Mouse (Mus musculus) lung, adult 2 months (tissue): ENCODE measurements at regions not wholly inside any gene's neighbourhood (a gene's known extent, or its start where the extent isn't known, plus 50 kb on each side); places are given as distances from the start of the nearest gene placed in this dataset.
A peak's percentile ranks its signal among the peaks of the same experiment; 100 is the strongest.

Source experiments
- DNase-seq: peaks from one replicate; pipeline ENCODE4 v3.0.0; 2022
- H3K4me1 ChIP-seq: fragments of 200-500 bp; 2 replicates; pipeline ENCODE4 v1.6.1; 2011; ENCODE audit warnings: low read length; ENCODE audit not compliant: control insufficient read depth, insufficient read depth
- H3K4me3 ChIP-seq: fragments of 200-500 bp; replicated peaks from 2 replicates; pipeline ENCODE3; 2011; ENCODE audit warnings: low read depth, mild to moderate bottlenecking, control low read depth, low read length; ENCODE audit errors: extremely low read depth
- CTCF ChIP-seq: fragments of 200-500 bp; IDR thresholded peaks from 2 replicates; pipeline ENCODE4 v1.5.1; 2011; ENCODE audit warnings: mild to moderate bottlenecking, low read length, control low read depth; ENCODE audit not compliant: insufficient read depth
- POLR2A ChIP-seq: fragments of 200-500 bp; IDR thresholded peaks from 2 replicates; pipeline ENCODE4 v1.6.1; 2011; ENCODE audit warnings: low read depth, mild to moderate bottlenecking, control low read depth, low read length, borderline replicate concordance; ENCODE audit errors: extremely low read depth
- WGBS: fragments of 180-500 bp; shearing (Covaris S2); methylation state at CpG from one replicate; pipeline ENCODE4 v1.1.7; 2018; 5-methylcytosine and 5-hydroxymethylcytosine counted together

- no peak for TF ChIP-seq POLR2A
- no peak for TF ChIP-seq CTCF
- 83% methylated on average over 1 of the region's 1 CpGs for WGBS
- Histone ChIP-seq H3K4me3 (no peak overlapping the region), H3K4me1 (no peaks in the 10 kb centered on the region)
- no peak for DNase-seq
These were observed 389.6 kb downstream of the 1700129C05Rik start for GRCm38 (mm10) chr14:58753136-58753535.

GRCm38 (mm10) chr14:58726418-58726817 is 416.3 kb downstream of the 1700129C05Rik start:
- Histone ChIP-seq H3K4me3 (no peak overlapping the region), H3K4me1 (no peaks in the 10 kb centered on the region)
- no peak for DNase-seq
- 72% methylated on average over 1 of the region's 1 CpGs for WGBS
- TF ChIP-seq CTCF (no peak), POLR2A (no peak)

DNA sequence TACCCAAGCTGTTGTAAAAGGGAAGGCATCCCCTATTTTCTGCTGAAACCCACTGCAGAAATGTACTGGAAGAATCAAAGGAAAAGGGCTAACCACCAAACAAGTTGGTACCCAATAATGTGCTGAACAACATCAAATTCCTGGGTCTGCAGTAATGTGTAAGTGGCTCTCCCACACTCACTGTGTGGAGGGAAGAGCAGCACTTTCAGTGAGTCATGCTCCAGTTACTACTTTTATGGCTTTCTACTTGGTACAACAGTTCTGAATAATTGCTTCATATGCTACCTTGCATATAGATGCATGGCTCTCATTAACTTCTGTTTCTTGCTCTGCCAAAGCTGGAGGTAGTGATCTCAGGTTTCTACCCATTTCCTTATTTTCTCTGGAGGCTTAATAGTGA is 427.8 kb downstream of the 1700129C05Rik start:
- TF ChIP-seq CTCF (no peak), POLR2A (no peak)
- H3K4me1 ChIP-seq: no peaks in the 10 kb centered on the region
- H3K4me3 ChIP-seq: no peak overlapping the region
- DNase-seq: no peak

DNA sequence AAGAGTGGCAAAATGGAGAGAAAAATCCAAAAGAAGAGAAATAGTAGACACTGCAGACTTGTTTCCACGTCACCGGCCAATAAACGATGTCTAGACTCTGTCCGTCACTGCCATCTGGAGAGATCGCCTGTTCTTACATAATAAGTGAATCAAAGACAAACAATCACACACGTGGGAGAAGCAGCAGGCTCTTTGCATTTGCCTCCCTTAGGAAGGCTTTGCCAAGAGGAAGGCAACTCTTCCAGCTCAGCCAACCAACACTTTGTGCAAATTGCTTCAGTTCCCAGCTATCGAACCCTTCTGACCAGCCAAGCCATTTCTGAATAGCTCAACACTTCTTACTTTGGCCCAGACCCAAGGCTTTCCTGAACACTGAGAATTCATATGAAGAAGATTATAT is 432.8 kb downstream of the 1700129C05Rik start:
- DNase-seq: no peak
- WGBS: 56% methylated on average over 7 of the region's 7 CpGs
- TF ChIP-seq POLR2A (no peak), CTCF (no peak)
- Histone ChIP-seq H3K4me1 (no peaks in the 10 kb centered on the region; the same call in 1 of the 2 replicates), H3K4me3 (no peak overlapping the region)

- DNase-seq: no peak
- WGBS: 84% methylated on average over 2 of the region's 2 CpGs
- Histone ChIP-seq H3K4me1 (no peaks in the 10 kb centered on the region; the same call in 1 of the 2 replicates), H3K4me3 (no peak overlapping the region)
- no peak for TF ChIP-seq CTCF
- TF ChIP-seq POLR2A: no peak
These were observed 433.4 kb downstream of the 1700129C05Rik start for GRCm38 (mm10) chr14:58709281-58709680.

DNA sequence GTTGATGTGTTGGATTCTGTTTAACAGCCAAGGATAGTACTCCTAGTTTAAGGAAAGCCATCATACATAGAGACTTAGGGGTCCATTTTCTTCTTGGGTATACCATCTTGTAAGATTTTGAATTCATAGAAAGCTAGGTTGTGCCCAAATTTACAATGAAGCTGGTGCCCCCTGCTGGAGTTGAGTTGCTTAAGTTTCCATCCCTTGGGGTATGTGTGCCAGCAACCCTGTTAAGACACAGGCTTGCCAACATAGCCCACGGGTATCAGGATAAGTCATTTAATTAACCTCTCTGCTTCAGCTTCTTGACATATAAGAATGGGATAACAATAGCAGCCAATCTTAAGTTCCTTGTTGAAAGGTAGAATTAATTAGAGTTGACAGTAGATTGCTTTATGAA is 440.9 kb downstream of the 1700129C05Rik start:
- WGBS: 13% methylated on average over 1 of the region's 1 CpGs
- no peak overlapping the region for H3K4me3 ChIP-seq
- no peak for TF ChIP-seq CTCF
- no peak for TF ChIP-seq POLR2A
- peak; percentile 7 for DNase-seq
- no peaks in the 10 kb centered on the region for H3K4me1 ChIP-seq

DNA sequence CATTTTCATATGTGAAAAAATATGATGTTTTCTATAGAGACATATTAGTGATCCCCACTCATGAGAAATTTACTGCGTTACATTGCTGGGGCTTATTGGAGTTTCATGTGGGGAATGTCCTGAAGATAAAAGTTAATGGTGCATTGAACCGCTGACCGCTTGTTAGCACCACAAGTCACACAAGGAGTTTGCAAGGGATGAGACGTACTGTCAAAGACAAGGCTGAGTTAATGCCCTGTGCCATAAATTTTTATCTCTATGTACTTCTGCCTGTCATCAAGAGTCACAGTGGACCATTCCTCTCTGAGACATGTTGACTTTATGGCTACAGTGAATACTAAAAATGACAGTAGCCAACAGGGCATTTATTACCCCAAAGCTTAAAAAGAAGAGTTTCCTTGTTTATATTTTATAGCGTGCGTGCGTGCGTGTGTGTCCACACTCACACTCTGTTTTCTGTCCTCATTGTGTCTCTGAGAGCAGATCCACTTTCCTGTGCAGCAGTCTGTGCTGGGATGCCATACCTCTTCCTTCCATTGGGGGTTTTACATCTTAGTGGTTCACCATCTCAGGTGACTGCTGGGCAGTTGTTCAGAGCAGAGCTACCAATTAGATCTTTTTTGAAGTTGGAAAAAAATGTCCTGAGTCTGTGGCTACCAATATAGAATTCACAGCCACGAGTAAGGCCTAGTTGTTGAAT is 451.4 kb downstream of the 1700129C05Rik start:
- no peak overlapping the region for H3K4me3 ChIP-seq
- no peaks in the 10 kb centered on the region for H3K4me1 ChIP-seq
- no peak for TF ChIP-seq CTCF
- no peak for TF ChIP-seq POLR2A
- 82% methylated on average over 9 of the region's 9 CpGs for WGBS
- no peak for DNase-seq

DNA sequence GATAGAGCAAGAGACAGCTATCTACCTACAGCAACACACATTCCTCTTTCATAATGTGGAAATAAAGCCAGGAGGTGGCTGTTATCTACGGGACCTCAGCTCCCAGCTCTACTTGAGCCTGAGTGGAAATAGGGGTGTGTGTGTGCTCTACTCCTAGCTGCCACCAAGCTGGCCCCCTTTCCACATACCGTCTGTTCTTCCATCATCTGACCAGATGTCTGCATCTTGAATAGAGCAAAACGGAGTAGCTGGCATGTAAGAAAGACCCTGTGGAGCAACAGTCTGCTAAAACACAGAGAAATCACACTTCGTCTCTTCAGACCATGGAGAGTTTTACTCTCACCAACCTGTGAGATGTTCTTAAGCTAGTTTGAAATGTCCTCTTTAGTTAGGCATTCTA is 454.9 kb downstream of the 1700129C05Rik start:
- Histone ChIP-seq H3K4me3 (no peak overlapping the region), H3K4me1 (no peaks in the 10 kb centered on the region)
- 85% methylated on average over 4 of the region's 4 CpGs for WGBS
- DNase-seq: no peak
- no peak for TF ChIP-seq CTCF
- no peak for TF ChIP-seq POLR2A

- 51% methylated on average over 6 of the region's 6 CpGs for WGBS
- no peak for DNase-seq
- H3K4me1 ChIP-seq: no peaks in the 10 kb centered on the region
- H3K4me3 ChIP-seq: no peak overlapping the region
- no peak for TF ChIP-seq POLR2A
These were observed 463.9 kb downstream of the 1700129C05Rik start for GRCm38 (mm10) chr14:58678781-58679180.

- TF ChIP-seq POLR2A (no peak), CTCF (no peak)
- no peaks in the 10 kb centered on the region for H3K4me1 ChIP-seq
- WGBS: 18% methylated on average over 11 of the region's 11 CpGs
- no peak overlapping the region for H3K4me3 ChIP-seq
- DNase-seq: no peak
These were observed 464.5 kb downstream of the 1700129C05Rik start for GRCm38 (mm10) chr14:58678126-58678656.

DNA sequence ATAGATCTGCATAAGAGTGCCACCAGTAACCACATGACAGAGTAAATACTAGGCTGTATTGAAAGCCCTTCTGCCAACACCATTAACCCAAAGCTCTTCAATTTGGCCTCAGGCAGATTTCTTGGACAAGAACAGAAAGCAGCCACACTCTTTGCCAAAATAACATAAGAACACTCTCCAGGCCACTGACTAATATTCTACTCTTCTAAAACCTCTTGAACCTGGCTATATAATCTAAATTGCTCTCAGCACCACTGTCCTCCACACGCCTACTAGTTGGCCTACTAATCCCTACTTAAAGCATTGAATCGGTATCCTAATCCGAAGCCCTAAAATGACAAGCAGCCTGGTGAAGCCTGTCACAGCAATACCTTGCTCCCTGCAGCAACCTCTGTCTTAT is 467.5 kb downstream of the 1700129C05Rik start:
- no peak for DNase-seq
- TF ChIP-seq POLR2A (no peak), CTCF (no peak)
- Histone ChIP-seq H3K4me1 (no peaks in the 10 kb centered on the region), H3K4me3 (no peak overlapping the region)
- 89% methylated on average over 3 of the region's 3 CpGs for WGBS
